Mouse (Mus musculus) lung, postnatal 25 days (tissue): ENCODE data around the gene H2-Q2.
"Not testable (repeated sequence)": the region's sequence is repeated elsewhere in the genome, so short reads cannot be mapped to it uniquely, and the experiment has no call there.

Experiments
- DNase-seq: peaks from one replicate; pipeline ENCODE4 v3.0.0; 2022; ENCODE audit warnings: low spot score

H2-Q2 gene

DNA sequence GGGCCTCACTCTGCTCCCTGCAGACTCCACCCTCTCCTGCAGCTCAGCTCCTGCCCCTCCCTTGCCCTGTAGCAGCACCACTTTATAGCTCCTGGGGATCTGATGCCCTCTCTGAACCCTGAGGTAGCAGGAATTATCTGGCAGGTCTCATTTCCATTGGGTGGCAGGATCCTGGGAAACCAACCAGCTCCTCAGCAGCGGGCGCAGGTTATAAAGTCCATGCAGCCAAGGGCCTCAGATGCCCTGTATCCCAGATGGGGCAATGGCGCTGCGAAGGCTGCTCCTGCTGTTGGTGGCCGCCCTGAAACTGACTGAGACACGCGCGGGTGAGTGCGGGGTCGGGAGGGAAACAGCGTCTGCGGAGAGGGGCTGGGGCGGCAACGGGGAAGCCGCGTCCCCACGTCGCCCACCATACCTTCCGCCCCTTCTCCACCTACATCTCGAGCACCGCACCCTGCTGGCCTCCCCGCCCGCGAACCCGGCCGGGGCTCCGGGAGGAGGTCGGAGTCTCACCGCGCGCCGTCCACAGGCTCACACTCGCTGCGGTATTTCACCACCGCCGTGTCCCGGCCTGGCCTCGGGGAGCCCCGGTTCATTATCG lies at the start of gene H2-Q2:
Gene H2-Q2, plus strand, starts transcription at position 172 of the 601 bp plus-strand sequence.
- no peak for DNase-seq

DNA sequence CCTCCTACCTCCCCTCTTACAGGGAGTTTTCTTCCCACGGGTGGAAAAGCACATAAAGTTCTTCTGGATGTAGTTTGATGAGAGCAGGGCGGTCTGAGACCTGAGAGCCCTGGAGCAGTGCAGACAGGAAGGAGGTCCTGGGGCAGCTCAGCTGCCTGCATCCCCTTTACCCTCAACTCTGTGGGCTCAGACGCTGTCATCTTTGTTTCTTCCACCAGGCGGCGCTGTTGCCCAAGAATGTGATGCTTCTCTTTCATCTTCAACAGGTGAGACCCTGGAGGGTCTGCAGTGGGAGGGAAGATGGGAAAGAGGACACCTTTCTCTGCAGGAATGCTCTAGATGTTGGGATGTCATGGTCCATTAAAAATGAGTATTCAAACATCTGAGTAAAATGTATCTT lies 46.2 kb upstream of the H2-Q2 start:
- peak; percentile 56 for DNase-seq

DNA sequence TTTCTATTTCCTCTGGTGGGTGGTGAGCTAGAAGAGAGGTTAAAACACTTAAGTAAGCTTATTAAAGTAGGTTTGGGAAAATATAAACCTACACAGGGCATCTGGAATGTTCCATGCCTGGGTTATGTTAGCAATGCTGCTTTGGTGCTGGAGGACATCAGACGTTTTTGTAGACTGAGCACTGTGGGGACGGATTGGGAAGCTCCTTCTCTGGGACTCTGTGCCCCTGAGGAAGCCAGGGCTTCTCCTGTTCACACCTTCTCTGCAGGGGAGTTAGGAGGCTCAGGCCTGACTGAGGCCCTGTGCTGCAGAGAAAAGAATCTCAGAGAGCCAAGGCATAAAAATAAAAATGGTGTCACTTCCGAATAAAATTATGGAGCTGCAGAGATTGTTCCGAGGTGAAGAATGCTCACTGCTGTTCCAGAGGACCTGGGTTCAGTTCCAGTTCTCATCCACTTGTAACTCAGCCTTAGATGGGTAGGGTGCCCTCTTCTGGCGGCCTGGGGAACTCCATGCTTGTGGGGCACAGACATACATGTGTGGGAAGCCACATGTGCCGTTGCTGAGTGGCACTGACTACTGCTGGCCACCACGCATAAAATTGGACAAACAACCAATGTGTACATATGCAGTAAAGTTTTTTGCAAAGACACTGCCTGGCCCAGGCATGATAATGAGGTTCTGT lies 41.6 kb upstream of the H2-Q2 start:
- DNase-seq: not testable (repeated sequence)

DNA sequence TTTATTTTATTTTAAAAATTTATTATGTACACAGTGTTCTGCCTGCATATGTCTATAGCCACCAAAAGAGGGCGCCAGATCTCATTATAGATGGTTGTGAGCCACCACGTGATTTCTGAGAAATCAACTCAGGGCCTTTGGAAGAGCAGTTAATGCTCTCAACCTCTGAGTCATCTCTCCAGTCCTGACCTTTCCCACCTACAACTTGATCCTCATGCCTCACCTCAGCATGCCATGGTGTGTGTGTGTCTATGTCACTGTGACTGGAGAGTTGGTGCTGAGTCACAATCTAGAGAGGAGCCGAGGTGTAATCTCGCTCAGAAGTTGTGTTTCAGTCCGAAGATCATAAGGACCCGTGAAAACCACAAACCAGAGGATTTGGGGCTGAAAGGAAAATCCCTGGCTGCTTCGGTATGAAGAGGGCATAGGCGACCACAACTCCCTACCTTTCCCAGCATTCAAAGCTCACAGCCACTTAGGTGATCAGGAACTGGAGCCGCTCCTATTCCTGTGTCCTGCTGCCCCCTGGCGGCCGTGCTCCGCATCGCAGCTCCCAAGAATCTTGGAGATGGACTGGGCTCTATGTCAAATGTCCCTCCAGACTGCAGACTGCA lies 40.3 kb upstream of the H2-Q2 start:
- peak; percentile 93 for DNase-seq

DNA sequence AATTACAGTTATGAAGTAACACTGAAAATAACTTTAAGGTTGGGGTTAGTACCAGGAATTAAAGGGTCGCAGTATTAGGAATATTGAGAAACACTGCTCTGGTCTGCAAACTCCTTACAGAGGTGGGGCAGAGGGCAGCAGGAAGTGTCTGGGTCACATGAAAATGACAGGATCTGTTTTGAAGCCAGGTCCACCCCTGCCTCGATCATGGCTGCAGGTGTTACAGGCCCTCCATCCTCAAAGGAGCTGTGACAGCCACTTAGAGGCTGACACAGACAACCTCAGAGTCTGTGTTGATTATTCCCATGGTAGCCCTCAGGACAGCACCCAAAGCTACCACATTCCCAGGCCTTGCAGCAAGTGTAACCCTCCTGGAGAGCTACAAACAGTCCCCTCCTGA lies 38.8 kb upstream of the H2-Q2 start:
- DNase-seq: no peak

DNA sequence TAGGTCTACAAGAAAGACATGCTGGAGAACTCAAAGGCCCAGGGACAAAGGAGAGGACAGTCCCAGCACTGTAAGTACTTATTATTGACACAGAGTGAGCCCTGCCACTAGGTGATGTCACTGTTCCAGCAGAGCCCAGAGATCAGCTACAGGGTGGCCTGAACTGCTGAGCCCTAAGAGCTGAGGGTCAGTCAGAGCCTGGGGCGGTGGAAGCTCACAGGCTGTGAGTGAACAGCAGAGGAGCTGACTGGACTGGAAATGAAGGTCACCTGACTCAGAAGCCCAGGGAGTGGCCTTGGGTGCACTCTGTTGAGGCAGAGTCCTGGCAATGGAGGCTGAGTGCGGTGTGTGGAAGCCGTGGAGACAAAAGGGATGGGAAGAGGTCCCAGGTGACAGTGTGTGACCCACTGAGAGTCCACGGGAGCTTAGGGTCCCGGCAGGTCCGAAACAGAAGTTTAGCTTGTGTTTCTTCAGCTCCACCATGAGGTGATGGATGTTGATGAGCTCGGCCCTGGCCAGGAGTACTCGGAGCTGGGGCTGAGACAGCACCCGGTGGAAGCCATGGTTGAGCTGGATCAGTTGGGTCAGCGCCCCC lies 38.2 kb upstream of the H2-Q2 start:
- no peak for DNase-seq

DNA sequence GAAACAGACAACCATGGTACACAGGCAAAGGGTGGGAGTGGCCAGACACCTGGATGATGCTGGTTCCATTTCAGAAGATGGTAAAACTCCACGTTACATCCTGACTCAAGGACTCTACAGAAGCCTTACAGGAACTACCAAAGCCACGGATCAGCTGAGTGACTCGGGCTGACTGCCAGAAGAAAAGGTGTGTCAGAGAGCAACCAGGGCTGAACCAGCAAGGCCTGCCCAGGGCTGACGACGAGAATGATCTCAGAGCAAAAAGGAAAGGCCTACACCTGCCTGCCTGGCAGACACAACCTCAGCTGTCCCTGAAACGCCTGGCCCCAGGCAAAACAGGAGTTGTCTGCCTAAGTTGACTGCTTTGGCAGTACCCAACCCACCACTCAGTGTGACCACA lies 37.6 kb upstream of the H2-Q2 start:
- DNase-seq: no peak

DNA sequence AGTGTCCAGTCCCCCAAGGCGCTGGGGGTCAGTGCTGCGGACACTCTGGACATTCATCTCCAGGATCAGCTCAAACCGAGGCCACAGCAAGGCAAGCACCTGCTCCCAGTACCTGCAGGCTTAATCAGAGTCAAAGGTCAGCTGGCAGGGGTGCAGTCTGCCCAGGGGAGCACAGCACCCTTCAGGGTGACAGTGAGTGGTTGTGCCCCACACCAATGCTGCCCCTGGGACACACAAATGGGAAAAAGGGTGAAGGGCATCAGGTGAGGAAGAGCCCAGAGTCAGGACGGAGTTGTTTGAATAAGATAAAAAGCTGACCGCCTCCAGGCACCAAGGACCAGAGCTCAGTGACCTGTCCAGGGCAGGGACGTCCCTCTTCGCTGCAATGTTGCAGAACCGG lies 37.1 kb upstream of the H2-Q2 start:
- not testable (repeated sequence) for DNase-seq

DNA sequence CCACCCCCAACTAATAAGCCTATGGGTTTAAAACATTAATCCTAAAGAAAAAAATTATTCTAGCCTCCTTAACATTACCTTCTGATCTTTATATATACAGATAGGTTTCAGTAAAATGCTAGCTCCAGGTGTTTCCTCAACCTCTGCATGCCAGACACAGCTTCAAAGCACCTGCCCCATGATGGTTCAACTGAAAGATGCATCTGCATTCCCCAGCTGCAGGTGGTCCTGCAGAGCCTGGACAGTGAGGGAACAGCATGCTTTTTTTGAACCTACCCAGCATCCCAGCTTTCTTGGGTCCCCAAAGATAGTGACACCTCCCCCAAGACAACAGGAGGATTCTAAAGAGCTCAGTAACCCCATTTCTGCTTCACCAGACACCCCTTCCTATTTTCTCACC lies 23.4 kb upstream of the H2-Q2 start:
- DNase-seq: no peak

DNA sequence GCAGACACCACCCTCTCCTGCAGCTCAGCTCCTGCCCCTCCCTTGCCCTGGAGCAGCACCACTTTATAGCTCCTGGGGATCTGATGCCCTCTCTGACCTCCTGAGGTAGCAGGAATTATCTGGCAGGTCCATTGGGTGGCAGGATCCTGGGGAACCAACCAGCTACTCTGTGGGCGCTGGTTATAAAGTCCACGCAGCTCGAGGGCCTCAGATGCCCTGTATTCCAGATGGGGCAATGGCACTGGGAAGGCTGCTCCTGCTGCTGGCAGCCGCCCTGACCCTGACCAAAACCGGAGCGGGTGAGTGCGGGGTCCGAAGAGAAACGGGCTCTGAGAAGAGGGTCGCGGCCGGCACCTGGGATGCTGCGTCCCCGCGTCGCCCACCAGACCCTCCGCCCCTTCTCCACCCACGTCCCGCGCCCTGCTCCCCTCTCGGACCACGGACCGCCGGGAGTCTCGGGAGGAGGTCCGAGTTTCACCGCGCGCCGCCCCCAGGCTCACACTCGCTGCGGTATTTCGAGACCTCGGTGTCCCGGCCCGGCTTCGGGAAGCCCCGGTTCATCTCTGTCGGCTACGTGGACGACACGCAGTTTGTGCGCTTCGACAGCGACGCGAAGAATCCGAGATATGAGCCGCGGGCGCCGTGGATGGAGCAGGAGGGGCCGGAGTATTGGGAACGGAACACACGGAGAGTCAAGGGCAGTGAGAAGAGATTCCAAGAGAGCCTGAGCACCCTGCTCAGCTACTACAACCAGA lies 21.5 kb upstream of the H2-Q2 start, which contains the start of gene H2-Q1:
Gene H2-Q1, plus strand, starts transcription at position 79 of the 755 bp plus-strand sequence.
- DNase-seq: no peak

DNA sequence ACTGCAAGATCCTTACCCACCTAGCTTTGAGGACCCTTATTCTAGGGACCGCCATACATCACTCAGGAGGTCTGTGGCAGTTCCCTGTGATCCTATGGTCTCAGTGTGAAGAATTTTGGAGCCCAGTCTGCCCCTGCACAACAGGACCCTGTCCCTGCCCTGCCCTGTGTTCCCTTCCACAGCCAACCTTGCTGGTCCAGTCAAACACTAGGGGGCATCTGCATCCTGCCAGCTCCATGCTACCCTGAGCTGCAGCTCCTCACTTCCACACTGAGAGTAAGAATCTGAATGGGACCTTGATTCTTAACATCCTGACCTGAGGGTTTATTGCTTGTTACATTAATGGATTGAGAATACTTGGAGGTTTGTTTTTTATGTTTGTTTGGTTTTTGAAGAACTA lies 16.9 kb upstream of the H2-Q2 start:
- not testable (repeated sequence) for DNase-seq

DNA sequence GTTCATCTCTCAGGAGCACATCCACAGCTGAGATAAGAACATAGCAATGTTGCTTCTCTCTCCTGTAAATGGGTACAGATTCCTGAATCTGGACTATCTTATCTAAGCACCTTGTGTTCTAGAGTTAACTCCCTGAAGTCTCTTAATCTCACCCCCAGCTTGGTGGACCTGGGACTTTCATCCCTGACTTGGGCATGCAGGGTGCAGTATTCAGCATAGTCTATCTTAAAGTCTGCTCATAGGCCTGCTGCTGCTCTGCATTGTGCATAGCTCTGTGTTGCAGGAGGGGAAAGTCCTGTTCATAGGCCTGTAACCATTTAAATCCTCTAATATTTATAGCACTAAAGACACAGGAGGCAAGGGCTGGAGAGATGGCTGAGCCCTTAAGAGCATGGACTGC lies 16.0 kb upstream of the H2-Q2 start:
- DNase-seq: not testable (repeated sequence)

DNA sequence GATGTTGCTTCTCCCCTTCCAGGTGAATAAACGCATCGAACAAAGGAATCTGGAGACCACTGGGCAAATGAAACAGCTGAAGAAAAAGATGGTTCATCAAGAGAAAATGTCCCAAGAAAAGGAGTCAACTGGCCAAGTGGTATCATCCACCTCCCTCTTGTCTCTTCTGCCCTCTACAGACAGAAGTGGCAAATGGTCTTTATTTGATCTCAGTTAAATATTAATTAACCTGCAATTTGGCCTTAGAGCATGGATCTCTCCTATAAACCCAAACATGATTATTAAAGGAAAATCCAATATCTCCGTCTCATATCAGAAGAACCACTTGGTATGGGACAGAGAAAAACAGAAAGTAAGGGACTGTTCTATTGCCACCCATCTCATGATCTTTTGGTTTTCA lies 12.3 kb upstream of the H2-Q2 start:
- DNase-seq: not testable (repeated sequence)

DNA sequence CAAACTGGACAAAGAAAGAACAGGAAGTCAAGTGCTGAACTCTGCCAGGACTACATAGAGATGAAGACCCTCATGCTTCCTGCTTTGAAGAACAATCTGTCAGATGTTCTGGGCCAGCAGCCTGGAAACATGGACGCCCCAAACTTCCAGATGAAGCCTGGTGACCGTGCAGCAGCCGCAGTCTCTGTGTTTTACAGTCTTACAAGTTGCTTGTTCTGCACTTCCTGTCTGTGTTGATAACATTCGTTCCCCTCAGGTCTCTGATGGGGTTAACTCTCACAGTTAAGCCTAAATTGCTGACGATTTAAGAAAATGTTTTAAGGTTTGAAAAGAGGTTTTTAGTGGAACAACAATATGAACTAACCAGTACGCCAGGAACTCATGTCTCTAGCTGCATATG lies 10.5 kb upstream of the H2-Q2 start:
- DNase-seq: not testable (repeated sequence)

DNA sequence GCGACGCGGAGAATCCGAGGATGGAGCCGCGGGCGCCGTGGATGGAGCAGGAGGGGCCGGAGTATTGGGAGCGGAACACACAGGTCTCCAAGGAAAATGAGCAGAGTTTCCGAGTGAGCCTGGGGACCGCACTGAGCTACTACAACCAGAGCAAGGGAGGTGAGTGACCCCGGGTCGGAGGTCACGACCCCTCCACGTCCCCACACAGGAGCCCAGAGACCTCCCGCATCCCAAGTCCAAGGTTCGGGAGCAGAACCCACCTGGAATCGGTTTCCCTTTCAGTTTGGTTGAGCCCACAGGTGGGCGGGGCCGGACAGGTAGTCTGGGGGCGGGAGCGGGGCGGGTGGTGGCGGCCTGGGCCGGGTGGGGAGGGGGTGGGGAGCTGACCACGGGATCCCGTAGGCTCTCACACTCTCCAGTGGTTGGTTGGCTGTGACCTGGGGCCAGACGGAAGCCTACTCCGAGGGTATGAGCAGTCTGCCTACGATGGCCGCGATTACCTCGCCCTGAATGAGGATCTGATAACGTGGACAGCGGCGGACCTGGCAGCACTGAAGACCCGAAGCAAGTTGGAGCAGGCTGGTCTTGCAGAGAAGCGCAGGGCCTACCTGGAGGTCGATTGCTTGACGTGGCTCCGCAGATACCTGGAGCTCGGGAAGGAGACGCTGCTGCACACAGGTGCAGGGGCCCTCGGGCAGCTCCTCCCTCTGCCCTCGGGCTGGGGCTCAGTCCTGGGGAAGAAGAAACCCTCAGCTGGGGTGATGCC lies 852 bp downstream of the H2-Q2 start:
- peak; percentile 43 for DNase-seq

DNA sequence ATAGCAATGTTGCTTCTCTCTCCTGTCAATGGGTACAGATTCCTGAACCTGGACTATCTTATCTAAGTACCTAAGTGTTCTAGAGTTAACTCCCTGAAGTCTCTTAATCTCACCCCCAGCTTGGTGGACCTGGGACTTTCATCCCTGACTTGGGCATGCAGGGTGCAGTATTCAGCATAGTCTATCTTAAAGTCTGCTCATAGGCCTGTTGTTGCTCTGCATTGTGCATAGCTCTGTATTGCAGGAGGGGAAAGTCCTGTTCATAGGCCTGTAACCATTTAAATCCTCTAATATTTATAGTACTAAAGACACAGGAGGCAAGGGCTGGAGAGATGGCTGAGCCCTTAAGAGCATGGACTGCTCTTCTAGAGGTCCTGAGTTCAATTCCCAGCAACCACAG lies 5.6 kb downstream of the H2-Q2 start:
- not testable (repeated sequence) for DNase-seq

DNA sequence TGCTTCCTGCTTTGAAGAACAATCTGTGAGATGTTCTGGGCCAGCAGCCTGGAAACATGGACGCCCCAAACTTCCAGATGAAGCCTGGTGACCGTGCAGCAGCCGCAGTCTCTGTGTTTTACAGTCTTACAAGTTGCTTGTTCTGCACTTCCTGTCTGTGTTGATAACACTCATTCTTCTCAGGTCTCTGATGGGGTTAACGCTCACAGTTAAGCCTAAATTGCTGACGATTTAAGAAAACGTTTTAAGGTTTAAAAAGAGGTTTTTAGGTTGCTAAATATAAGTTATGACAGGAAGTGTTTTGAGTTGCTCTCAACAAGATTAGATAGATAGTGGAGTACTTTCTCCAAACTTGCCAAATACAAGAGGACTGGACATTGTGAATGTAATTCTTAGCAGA lies 11.2 kb downstream of the H2-Q2 start:
- DNase-seq: not testable (repeated sequence)

DNA sequence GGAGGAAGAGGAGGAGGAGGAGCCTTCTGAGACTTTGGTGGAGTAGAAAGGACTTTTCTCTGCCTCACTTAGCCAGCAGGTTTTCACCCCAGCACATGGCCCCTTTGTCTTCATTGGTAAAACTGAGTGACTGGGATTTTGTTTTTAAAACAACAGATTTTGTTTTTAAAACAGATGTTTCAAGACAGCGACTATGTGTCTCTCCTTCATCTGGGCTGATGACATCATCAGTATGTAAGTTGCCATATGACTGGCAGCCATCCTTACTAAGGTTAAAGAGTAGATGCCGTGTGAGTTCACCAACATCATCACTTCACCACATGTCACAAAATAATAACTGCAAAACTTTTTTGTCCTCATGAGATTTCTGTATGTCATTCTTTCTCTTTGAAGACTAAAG lies 12.0 kb downstream of the H2-Q2 start:
- DNase-seq: no peak

DNA sequence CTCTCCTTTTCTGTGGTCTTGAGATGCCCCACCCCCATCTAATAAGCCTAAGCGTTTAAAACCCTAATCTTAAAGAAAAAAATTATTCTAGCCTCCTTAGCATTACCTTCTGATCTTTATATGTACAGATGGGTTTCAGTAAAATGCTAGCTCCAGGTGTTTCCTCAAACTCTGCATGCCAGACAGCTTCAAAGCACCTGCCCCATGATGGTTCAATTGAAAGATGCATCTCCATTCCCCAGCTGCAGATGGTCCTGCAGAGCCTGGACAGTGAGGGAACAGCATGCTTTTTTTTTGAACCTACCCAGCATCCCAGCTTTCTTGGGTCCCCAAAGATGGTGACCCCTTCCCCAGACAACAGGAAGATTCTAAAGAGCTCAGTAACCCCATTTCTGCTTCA lies 15.0 kb downstream of the H2-Q2 start:
- DNase-seq: no peak

DNA sequence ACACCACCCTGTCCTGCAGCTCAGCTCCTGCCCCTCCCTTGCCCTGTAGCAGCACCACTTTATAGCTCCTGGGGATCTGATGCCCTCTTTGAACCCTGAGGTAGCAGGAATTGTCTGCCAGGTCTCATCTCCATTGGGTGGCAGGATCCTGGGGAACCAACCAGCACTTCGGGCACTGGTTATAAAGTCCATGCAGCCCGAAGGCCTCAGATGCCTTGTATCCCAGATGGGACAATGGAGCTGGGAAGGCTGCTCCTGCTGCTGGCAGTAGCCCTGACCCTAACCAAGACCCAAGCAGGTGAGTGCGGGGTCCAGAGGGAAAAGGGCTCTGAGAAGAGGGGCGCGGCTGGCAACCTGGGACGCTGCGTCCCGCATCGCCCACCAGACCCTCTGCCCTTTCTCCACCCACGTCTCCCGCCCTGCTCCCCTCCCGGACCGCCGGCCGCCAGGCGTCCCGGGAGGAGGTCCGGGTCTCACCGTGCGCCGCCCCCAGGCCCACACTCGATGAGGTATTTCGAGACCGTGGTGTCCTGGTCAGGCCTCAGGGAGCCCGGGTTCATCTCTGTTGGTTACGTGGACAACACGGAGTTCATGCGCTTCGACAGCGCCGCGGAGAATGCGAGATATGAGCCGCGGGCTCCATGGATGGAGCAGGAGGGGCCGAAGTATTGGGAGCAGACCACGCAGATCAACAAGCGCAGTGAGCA lies 16.9 kb downstream of the H2-Q2 start:
- no peak for DNase-seq

DNA sequence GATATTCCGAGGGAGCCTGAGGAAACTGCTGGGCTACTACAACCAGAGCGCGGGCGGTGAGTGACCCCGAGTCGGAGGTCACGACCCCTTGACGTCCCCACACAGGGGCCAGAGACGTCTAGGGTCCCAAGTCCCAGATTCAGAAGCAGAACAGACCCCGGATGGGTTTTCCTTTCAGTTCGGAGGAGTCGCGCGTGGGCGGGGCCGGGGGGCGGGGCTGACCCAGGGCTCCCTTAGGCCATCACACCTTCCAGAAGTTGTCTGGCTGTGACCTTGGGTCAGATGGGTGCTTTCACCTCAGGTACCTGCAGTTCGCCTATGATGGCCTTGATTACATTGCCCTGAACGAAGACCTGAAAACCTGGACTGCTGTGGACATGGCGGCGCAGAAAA lies 17.4 kb downstream of the H2-Q2 start:
- DNase-seq: no peak
